Mouse (Mus musculus): Measurements from ENCODE around the gene Zfp512b. TPM values are rescaled to one million over a fixed set of nuclear protein-coding genes. Genes with fewer than 3 reads are reported as not detected.

Zfp512b gene
- polyA plus RNA-seq, 1 experiment: 64.1 TPM

DNA sequence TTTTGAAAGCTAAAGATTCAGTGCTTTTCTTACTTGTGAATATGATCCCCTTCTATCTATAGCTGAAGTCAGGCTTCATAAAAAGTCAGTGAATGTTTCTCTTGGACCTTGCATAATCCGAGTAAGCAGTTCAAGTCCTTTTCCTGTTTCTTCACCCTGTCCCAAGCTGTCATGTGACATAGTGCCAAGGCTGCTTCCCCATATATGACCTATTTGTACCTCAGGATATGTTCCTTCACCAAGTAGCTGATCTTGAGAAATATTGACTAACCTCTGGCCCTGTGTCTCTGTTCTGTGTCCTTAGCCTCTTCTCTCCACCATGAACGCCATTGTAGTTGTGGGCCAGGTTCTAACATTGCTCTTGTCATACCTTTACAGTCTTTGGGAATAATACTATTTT lies 56.2 kb downstream of the Zfp512b start:
- Histone ChIP-seq H3K4me3 (ENCODE audit: insufficient read depth, low read length) (no peak overlapping the region), H3K27ac (ENCODE audit: insufficient read depth, low read length) (no peak overlapping the region), H3K4me1 (ENCODE audit: control insufficient read depth, insufficient read depth, low read length) (peaks cover 2% of the 10 kb centered on the region; the same call in 1 of the 2 replicates)
- TF ChIP-seq POLR2A (IDR thresholded peaks at IDR 0.05; ENCODE audit: extremely low read depth, insufficient read depth, low read length) (no peak), CTCF (IDR thresholded peaks at IDR 0.05; ENCODE audit: extremely low read depth, insufficient read depth, low read length) (no peak)

- no peak overlapping the region for H3K4me3 ChIP-seq (ENCODE audit: insufficient read depth, low read length)
- peaks cover 2% of the 10 kb centered on the region; the same call in 1 of the 2 replicates for H3K4me1 ChIP-seq (ENCODE audit: control insufficient read depth, insufficient read depth, low read length)
- TF ChIP-seq CTCF (IDR thresholded peaks at IDR 0.05; ENCODE audit: extremely low read depth, insufficient read depth, low read length): no peak
- no peak for TF ChIP-seq POLR2A (IDR thresholded peaks at IDR 0.05; ENCODE audit: extremely low read depth, insufficient read depth, low read length)
- no peak overlapping the region for H3K27ac ChIP-seq (ENCODE audit: insufficient read depth, low read length)
Observed at GRCm38 (mm10) chr2:181532589-181532988, 60.0 kb downstream of the Zfp512b start.

Other genes with a start within 250 kb of the Zfp512b start
- 89.3 and 99.8 TPM in 2 replicates for gene Zgpat, start 227.9 kb downstream of the Zfp512b start, polyA plus RNA-seq (2012; rRNA removed)
- gene Arfrp1, start 227.4 kb downstream of the Zfp512b start, polyA plus RNA-seq (2012; rRNA removed): 70.9 and 72.7 TPM in 2 replicates
- 66.5 and 71.4 TPM in 2 replicates for gene Lime1, start 212.7 kb downstream of the Zfp512b start, polyA plus RNA-seq (2012; rRNA removed)
- 7.5 TPM in 2 replicates for gene Zbtb46, start 133.4 kb downstream of the Zfp512b start, polyA plus RNA-seq (2012; rRNA removed)
- not detected in 2 replicates for gene Abhd16b, start 99.6 kb downstream of the Zfp512b start, polyA plus RNA-seq (2012; rRNA removed)
- gene Tpd52l2, start 95.7 kb downstream of the Zfp512b start, polyA plus RNA-seq (2012; rRNA removed): 112 and 120 TPM in 2 replicates
- gene Dnajc5, start 72.3 kb downstream of the Zfp512b start, polyA plus RNA-seq (2012; rRNA removed): 167 and 177 TPM in 2 replicates
- gene Uckl1, start 7.9 kb downstream of the Zfp512b start, polyA plus RNA-seq (2012; rRNA removed): 120 and 138 TPM in 2 replicates
- gene Prpf6, start 935 bp downstream of the Zfp512b start, polyA plus RNA-seq (2012; rRNA removed): 34.7 and 35.6 TPM in 2 replicates
- 38.6 and 40.9 TPM in 2 replicates for gene Samd10, start 6.4 kb upstream of the Zfp512b start, polyA plus RNA-seq (2012; rRNA removed)
- 0.21 TPM in 1 of 2 replicates, not detected in the other for gene Gm29797, start 64.2 kb upstream of the Zfp512b start, polyA plus RNA-seq (2012; rRNA removed)
- gene Sox18, start 78.8 kb upstream of the Zfp512b start, polyA plus RNA-seq (2012; rRNA removed): 16.8 and 21.8 TPM in 2 replicates
- 195 and 212 TPM in 2 replicates for gene Tcea2, start 87.5 kb upstream of the Zfp512b start, polyA plus RNA-seq (2012; rRNA removed)
- 55.4 and 57.0 TPM in 2 replicates for gene Rgs19, start 101.2 kb upstream of the Zfp512b start, polyA plus RNA-seq (2012; rRNA removed)
- gene Lkaaear1, start 105.6 kb upstream of the Zfp512b start, polyA plus RNA-seq (2012; rRNA removed): not detected in 2 replicates
- 34.7 and 40.2 TPM in 2 replicates for gene Oprl1, start 122.2 kb upstream of the Zfp512b start, polyA plus RNA-seq (2012; rRNA removed)
- gene Myt1, start 170.5 kb upstream of the Zfp512b start, polyA plus RNA-seq (2012; rRNA removed): 7.0 and 11.8 TPM in 2 replicates
- gene Pcmtd2, start 245.1 kb upstream of the Zfp512b start, polyA plus RNA-seq (2012; rRNA removed): 71.9 and 78.3 TPM in 2 replicates